Comparison of ENCODE assay signal across 19 mouse cellular contexts in genomic region chr3:152065806-152066205, GRCm38 (mm10).
DNase-seq lines count a peak whose midpoint lies in the region; ATAC-seq and TF ChIP-seq lines count a peak whose summit lies in the region.
"Had no signal": no experiment of that assay in that cellular context is flagged by ENCODE, and none has a peak within 500 bp of the region (broad histone marks: within the 10 kb centered on the region; RNA-seq: fewer than 3 reads in every experiment).

No protein-coding gene starts in this region.

- peaks cover 9% of the 10 kb centered on the region for H3K4me1 ChIP-seq in heart, embryonic 13.5 days
- peaks cover 8% of the 10 kb centered on the region for H3K4me1 ChIP-seq in heart, embryonic 10.5 days
- no peaks in the 10 kb centered on the region for H3K4me1 ChIP-seq in lung, embryonic 14.5 days (ENCODE audit: insufficient read depth)
- H3K4me1 ChIP-seq in midbrain, embryonic 16.5 days (ENCODE audit: control insufficient read depth, insufficient read depth, low read length), result peaks cover 2% of the 10 kb centered on the region; the same call in 1 of the 2 replicates
- no peaks in the 10 kb centered on the region for H3K4me1 ChIP-seq in midbrain, embryonic 11.5 days (ENCODE audit: control insufficient read depth, insufficient read depth, low read length)
- H3K4me1 ChIP-seq: forebrain, embryonic 12.5 days had no signal

- H3K4me3 ChIP-seq in heart, embryonic 13.5 days, result no peak overlapping the region
- no peak overlapping the region for H3K4me3 ChIP-seq in heart, embryonic 10.5 days
- H3K4me3 ChIP-seq in lung, embryonic 14.5 days (ENCODE audit: low read depth, low read length), result no peak overlapping the region
- no peak overlapping the region for H3K4me3 ChIP-seq in midbrain, embryonic 16.5 days (ENCODE audit: low read depth, low read length)
- no peak overlapping the region for H3K4me3 ChIP-seq in midbrain, embryonic 11.5 days (ENCODE audit: low read depth, low read length)
- H3K4me3 ChIP-seq: embryonic facial prominence, embryonic 13.5 days; forebrain, embryonic 12.5 days; heart, adult 2 months; heart, embryonic 12.5 days had no signal

- H3K36me3 ChIP-seq in heart, embryonic 13.5 days, result no peaks in the 10 kb centered on the region
- no peaks in the 10 kb centered on the region for H3K36me3 ChIP-seq in heart, embryonic 10.5 days
- H3K36me3 ChIP-seq in lung, embryonic 14.5 days (ENCODE audit: insufficient read depth), result no peaks in the 10 kb centered on the region
- no peaks in the 10 kb centered on the region for H3K36me3 ChIP-seq in midbrain, embryonic 16.5 days (ENCODE audit: control insufficient read depth, insufficient read depth, low read length)
- H3K36me3 ChIP-seq in midbrain, embryonic 11.5 days (ENCODE audit: control insufficient read depth, insufficient read depth, low read length), result no peaks in the 10 kb centered on the region
- H3K36me3 ChIP-seq: embryonic facial prominence, embryonic 13.5 days; forebrain, embryonic 12.5 days; heart, embryonic 12.5 days had no signal

- H3K27ac ChIP-seq in heart, embryonic 13.5 days (replicated peaks), result no peak overlapping the region
- no peak overlapping the region for H3K27ac ChIP-seq in heart, embryonic 10.5 days
- H3K27ac ChIP-seq in lung, embryonic 14.5 days (ENCODE audit: low read depth), result no peak overlapping the region
- no peak overlapping the region for H3K27ac ChIP-seq in midbrain, embryonic 16.5 days (ENCODE audit: low read length)
- H3K27ac ChIP-seq in midbrain, embryonic 11.5 days (ENCODE audit: low read depth, low read length), result no peak overlapping the region
- H3K27ac ChIP-seq: embryonic facial prominence, embryonic 13.5 days; forebrain, embryonic 12.5 days; heart, adult 2 months; hindbrain, embryonic 14.5 days had no signal

- 0 out of 2 replicates have a peak overlapping the region, but pooled peaks have one; percentile 1 for H3K9ac ChIP-seq in heart, embryonic 13.5 days
- no peak overlapping the region for H3K9ac ChIP-seq in lung, embryonic 14.5 days
- no peak overlapping the region for H3K9ac ChIP-seq in midbrain, embryonic 16.5 days (ENCODE audit: low read depth, low read length)
- no peak overlapping the region for H3K9ac ChIP-seq in midbrain, embryonic 11.5 days (ENCODE audit: low read length)
- H3K9ac ChIP-seq: embryonic facial prominence, embryonic 13.5 days; forebrain, embryonic 12.5 days; heart, embryonic 12.5 days; hindbrain, embryonic 14.5 days had no signal

- H3K9me3 ChIP-seq in heart, embryonic 13.5 days, result no peaks in the 10 kb centered on the region
- H3K9me3 ChIP-seq in heart, embryonic 10.5 days, result no peaks in the 10 kb centered on the region
- H3K9me3 ChIP-seq in lung, embryonic 14.5 days (ENCODE audit: low read depth, low read length), result no peaks in the 10 kb centered on the region
- no peaks in the 10 kb centered on the region for H3K9me3 ChIP-seq in midbrain, embryonic 16.5 days (replicated peaks; ENCODE audit: control insufficient read depth, low read length, poor library complexity, severe bottlenecking)
- no peaks in the 10 kb centered on the region for H3K9me3 ChIP-seq in midbrain, embryonic 11.5 days (ENCODE audit: control insufficient read depth, low read length)
- H3K9me3 ChIP-seq: embryonic facial prominence, embryonic 13.5 days; forebrain, embryonic 12.5 days; heart, embryonic 12.5 days had no signal

- H3K4me2 ChIP-seq in heart, embryonic 13.5 days, result no peak overlapping the region
- H3K4me2 ChIP-seq in lung, embryonic 14.5 days, result no peak overlapping the region
- no peak overlapping the region for H3K4me2 ChIP-seq in midbrain, embryonic 16.5 days (ENCODE audit: low read length)
- H3K4me2 ChIP-seq in midbrain, embryonic 11.5 days, result no peak overlapping the region
- H3K4me2 ChIP-seq: forebrain, embryonic 12.5 days had no signal

- WGBS in heart, embryonic 13.5 days, result 38% methylated on average over 4 of the region's 4 CpGs
- WGBS in heart, embryonic 10.5 days, result 50% methylated on average over 4 of the region's 4 CpGs
- 43% methylated on average over 4 of the region's 4 CpGs for WGBS in lung, embryonic 14.5 days
- 62% methylated on average over 4 of the region's 4 CpGs for WGBS in midbrain, embryonic 16.5 days
- WGBS in midbrain, embryonic 11.5 days, result 61% methylated on average over 4 of the region's 4 CpGs

- no peak for DNase-seq in heart, embryonic 10.5 days (ENCODE audit: low spot score)
- peak; percentile 16 for DNase-seq in lung, embryonic 14.5 days
- no peak for DNase-seq in lung, postnatal 14 days
- no peak for DNase-seq in midbrain, embryonic 11.5 days (ENCODE audit: low spot score, missing footprints)
- DNase-seq: adrenal gland, adult 2 months; adrenal gland, postnatal 25 days; cerebellum, adult 8-10 months; cerebellum, postnatal 36 days; gastrocnemius, postnatal 10 days; heart, adult 2 months; heart, postnatal 4 days had no signal

- H3K27me3 ChIP-seq in heart, embryonic 13.5 days (replicated peaks), result peaks cover 13% of the 10 kb centered on the region; the same call in 1 of the 2 replicates
- peaks cover 11% of the 10 kb centered on the region; the same call in 1 of the 2 replicates for H3K27me3 ChIP-seq in heart, embryonic 10.5 days (ENCODE audit: insufficient read depth, poor library complexity, severe bottlenecking)
- no peaks in the 10 kb centered on the region for H3K27me3 ChIP-seq in lung, embryonic 14.5 days (ENCODE audit: insufficient read depth, low read length)
- H3K27me3 ChIP-seq in midbrain, embryonic 16.5 days (ENCODE audit: control insufficient read depth, insufficient read depth, low read depth, low read length), result no peaks in the 10 kb centered on the region
- H3K27me3 ChIP-seq in midbrain, embryonic 11.5 days (ENCODE audit: control insufficient read depth, insufficient read depth, low read length), result no peaks in the 10 kb centered on the region
- H3K27me3 ChIP-seq: forebrain, embryonic 12.5 days had no signal

- no peak for ATAC-seq in heart, embryonic 13.5 days (ENCODE audit: extremely low read depth, insufficient number of reproducible peaks, low FRiP score, low TSS enrichment)
- peak; percentile 50; the same call in 1 of the 2 replicates for ATAC-seq in lung, embryonic 14.5 days (ENCODE audit: insufficient read depth)
- ATAC-seq in midbrain, embryonic 16.5 days, result 0 out of 2 replicates have a peak, but pooled peaks have one; percentile 25
- no peak for ATAC-seq in midbrain, embryonic 11.5 days (ENCODE audit: low FRiP score)
- ATAC-seq: forebrain, embryonic 16.5 days; inflammation-experienced regulatory T-cells, adult 6 months had no signal

- TF ChIP-seq CTCF in lung, embryonic 14.5 days (IDR thresholded peaks at IDR 0.05; ENCODE audit: low read depth), result no peak

Comparison
In these comparisons a context has a peak if more than half of its experiments do, and no peak if none do; other contexts are left out.
1. ATAC-seq: peak in lung, embryonic 14.5 days (single experiment) and midbrain, embryonic 16.5 days (single experiment); none in heart, embryonic 13.5 days (single experiment) and midbrain, embryonic 11.5 days (single experiment).